Mouse (Mus musculus): ENCODE results near the gene Taar7b.

Taar7b gene

DNA sequence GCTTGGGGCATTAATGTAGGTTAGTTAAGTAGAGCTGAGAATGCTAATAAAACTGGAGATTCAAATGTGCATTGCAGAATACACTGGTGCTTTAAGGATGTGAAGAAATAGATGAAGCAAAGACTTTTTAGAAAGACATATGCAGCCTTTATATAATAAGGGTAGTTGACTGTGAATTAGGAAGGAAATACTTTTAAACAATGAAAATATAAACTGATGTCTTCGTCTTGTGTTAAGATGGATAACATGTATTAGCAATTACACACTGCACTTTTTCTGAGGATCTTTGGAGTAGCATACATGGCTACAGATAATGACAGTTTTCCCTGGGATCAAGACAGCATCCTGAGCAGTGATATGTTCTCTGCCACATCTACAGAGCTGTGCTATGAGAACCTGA, at the start of gene Taar7b:
Gene Taar7b, plus strand, starts transcription at position 301 of the 400 bp plus-strand sequence.
- CTCF ChIA-PET: no interaction called here

DNA sequence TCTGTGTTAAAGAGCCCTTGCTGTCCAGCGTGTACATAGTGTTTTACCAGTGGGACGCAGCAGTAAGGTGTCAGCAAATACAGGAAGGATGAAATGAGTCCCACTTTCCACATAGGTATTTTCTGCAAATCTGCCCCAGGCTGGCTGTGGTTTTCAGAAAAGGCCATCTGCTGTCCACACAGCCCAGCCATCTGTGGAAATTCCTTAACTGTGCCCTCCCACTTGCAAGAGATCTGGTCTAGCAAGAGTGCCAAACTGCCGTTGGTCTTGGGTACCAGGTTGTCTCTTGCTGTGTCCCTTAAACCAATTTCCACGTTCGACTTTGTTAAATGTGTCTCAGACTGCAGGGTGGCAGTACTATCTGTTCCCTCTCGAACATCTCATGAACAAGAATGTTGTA, 48.0 kb upstream of the Taar7b start:
- CTCF ChIA-PET: no interaction called here

DNA sequence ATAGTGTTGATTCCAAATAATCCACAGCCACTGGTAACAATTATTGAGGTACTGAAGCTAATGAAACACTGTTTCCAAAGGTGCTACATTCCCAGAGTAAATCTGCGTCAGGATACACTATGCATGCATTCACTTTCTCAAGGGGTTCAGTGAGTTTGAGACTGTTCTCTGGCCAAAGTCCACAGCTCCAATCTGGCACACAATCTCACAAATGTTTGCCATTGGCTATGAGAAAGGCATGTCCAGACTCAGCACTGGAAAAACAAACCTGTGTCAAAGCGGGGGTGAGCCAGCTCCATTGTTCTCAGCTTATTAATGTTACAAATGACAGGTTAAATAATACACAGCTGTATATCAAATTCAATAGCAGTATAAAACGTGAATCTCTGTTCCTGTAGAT, 40.7 kb upstream of the Taar7b start:
- CTCF ChIA-PET: no interaction called here

DNA sequence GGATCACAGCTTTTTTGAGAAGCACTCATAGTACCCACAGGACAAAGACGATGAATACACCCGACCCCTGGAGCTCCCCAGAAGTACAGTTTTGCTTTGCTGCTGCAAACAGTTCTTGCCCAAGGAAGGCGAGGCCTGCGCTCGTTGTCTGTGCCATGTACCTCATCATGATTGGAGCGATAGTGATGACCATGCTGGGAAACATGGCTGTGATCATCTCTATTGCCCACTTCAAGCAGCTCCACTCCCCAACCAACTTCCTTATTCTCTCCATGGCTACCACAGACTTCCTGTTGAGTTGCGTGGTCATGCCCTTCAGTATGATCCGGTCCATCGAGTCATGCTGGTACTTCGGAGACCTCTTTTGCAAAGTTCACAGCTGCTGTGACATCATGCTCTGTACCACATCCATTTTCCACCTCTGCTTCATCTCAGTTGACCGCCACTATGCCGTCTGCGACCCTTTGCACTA, 39.3 kb upstream of the Taar7b start, which contains the start of gene Taar4:
Gene Taar4, plus strand, starts transcription at position 51 of the 472 bp plus-strand sequence.
- CTCF ChIA-PET: no interaction called here

DNA sequence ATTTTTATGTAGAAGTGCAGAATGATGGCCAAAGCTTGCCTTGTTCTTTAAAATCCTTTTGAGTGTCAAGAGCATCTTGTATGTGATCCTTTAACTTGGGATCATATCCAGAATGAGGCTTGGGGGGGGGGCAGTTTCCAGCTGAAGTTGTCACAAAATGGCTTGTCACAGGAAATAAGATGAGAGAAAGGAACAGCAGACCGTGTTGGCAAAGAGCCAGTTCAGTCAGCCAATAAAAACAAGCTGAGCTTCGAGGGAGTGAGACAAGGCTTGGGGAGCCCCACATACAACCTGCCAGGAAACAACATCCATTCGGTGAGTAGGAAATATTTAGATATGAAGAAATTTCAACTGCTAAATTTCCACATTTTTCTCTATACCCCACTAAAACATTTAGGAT, 36.3 kb upstream of the Taar7b start:
- CTCF ChIA-PET: no interaction called here

DNA sequence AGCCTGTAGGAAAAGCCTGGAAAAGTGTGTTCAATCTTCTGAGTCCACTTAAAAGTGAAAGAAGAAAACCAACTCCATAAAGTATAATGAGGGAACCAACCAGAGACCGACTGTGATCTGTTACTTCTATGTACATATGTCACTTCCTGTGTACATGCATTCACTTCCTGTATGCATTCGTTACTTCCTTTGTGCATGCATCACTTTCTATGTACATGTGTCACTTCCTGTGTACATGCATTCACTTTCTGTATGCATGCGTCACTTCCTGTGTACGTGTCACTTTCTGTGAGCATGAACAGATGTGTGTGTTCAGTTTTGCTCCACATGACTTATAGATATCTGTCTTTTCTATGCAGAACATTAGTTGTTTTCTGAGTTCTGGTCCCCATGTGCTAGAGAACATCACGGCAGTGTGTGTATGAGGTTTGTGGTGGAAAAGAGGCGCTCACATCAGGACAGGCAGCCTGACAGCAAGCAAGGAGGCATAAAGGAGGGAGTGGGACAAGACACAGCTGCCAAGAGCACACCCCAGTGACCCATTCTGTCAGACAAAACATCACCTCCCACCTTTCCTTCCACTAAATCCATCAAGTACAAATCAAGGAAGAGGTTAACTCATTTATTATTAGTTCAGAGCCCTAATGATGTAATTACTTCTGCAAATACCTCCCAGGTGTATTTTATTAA, 34.7 kb upstream of the Taar7b start:
- CTCF ChIA-PET: no interaction called here

DNA sequence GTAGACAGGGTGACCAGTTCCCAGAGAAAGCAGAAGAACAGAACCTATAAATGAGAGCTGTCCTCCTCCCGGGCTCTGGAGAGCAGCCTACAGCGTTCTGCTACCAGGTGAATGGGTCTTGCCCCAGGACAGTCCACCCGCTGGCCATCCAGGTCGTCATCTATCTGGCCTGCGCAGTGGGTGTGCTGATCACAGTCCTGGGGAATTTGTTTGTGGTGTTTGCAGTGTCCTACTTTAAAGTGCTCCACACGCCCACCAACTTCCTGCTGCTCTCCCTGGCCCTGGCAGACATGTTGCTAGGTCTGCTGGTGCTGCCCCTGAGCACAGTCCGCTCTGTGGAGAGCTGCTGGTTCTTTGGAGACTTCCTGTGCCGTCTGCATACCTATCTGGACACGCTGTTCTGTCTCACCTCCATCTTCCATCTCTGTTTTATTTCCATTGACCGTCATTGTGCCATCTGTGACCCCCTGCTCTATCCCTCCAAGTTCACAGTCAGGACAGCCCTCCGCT, 29.0 kb upstream of the Taar7b start, which contains the start of gene Taar5:
Gene Taar5, plus strand, starts transcription at position 51 of the 510 bp plus-strand sequence.
- CTCF ChIA-PET: no interaction called here

DNA sequence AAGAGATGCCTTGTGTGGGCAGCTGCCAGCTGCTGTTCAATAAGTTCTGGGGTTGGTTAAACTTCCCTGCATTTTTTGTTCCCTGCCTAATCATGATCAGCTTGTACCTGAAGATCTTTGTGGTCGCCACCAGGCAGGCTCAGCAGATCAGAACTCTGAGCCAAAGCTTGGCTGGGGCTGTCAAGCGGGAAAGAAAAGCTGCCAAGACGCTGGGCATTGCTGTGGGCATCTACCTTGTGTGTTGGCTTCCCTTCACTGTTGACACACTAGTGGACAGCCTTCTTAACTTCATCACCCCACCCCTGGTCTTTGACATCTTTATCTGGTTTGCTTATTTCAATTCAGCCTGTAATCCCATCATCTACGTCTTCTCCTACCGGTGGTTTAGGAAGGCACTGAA, 28.5 kb upstream of the Taar7b start:
- CTCF ChIA-PET: no interaction called here

DNA sequence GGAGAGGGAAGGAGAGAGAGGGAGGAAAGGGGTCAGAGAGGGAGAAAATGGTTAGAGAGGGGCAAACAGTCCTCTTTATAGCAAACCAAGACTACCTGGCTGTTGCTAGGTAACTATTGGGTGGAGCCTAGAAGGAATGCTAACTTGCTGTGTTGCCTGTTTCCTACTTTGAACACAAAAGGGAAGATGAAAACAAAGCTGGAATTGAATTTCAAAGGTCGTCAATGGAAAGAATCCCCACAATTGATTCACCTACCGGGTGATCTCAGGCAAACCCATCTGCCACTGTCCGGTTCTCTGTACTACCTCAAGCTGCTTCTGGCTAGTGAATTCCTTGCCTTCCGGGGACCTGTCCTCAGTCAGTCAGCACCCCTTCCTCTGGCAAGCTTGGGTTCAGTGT, 21.8 kb upstream of the Taar7b start:
- CTCF ChIA-PET: no interaction called here

DNA sequence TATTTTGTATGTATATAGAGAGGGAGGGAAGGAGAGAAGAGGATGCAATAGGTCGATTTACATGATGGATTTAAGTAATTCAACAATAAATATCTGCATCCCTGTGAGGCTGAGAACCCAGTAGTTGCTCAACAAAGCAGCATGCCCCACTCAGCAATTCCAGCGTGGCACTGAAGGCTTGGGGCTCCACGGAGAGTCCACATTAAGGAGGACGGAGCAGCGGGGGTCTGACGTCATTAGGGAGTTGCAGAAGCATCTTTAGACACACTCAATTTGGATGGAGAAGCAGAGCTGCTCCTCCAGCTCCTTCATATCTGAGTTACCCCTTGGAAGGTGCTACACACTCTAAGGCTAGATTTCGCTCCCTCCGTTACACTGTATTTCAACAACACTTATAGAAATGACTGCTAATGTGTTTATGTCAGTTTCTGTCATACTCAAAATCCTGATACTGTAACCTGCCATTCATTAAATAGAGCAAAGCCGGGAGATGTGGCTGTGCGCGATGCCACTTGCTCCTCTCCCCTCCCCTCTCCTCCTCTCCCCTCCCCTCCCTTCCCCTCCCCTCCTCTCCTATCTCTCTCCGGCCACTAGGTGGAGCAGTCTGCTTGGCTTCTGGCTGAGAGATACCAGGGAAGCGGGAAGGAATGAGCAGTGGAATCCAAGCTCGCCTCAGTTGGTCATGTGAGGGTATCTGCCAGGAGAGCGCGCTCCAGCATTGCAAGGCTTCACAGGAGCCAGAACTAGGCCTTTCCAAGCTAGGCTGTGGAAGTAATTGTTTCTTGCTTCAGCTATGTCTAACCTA, 20.6 kb upstream of the Taar7b start:
- CTCF ChIA-PET: no interaction called here

DNA sequence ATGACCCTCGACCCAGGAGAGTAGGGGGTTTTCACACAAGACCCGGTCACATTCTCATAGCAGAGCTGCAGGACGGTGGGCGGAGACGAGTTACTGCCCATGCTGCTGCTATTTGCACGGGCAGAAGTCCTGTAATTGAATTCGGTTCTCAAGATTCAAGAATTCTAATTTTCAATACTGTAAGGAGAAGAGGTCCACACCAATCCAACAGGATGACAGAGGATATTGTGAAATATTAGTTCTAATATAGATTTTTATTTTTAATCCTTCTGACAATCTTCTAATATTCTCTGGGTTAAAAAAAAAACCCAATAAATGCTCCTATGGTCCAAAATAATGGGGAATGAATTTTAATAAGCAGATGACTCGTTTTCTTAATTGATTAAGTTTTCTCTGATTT, 14.2 kb upstream of the Taar7b start, which contains the start of gene Taar6:
Gene Taar6, minus strand, starts transcription at position 101 of the 400 bp plus-strand sequence.
- CTCF ChIA-PET: no interaction called here

DNA sequence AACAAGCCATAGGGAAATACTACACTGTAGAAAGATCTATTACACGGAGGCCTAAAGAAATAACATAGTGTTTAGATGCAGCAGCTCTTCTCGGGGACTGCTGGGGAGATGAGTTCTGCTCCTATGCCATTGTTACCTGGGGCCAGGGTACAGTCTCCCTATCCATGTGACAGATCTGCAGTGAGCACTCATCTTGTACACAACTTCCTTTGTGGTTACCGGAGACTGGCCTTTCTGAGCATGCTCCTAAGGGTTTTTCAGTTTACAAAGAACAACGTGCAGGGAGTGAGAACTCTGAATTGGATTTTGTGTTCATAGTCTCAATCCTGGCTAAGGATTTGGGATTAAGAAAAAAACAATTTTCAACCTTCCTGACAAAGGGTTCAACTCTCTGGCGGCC, 13.3 kb upstream of the Taar7b start:
- CTCF ChIA-PET: no interaction called here

DNA sequence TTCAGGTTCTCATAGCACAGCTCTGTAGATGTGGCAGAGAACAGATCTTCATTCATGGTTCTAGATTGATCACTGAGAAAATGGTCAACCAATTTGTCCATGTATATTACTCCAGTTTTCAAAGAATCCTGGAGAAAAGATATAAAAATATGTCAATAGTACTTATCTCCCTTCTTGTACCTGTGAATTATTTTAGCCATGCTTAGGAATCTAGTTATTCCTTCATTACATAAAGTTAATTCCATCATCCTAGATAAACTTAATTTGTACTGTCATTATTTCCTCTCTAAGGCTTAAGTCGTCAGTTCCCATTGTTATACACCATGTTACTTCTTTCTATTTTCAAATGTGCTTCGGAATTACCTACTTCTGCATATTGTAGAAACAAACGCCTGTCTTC, 6.4 kb upstream of the Taar7b start, which contains the start of gene Taar7a:
Gene Taar7a, minus strand, starts transcription at position 101 of the 400 bp plus-strand sequence.
- CTCF ChIA-PET: no interaction called here

DNA sequence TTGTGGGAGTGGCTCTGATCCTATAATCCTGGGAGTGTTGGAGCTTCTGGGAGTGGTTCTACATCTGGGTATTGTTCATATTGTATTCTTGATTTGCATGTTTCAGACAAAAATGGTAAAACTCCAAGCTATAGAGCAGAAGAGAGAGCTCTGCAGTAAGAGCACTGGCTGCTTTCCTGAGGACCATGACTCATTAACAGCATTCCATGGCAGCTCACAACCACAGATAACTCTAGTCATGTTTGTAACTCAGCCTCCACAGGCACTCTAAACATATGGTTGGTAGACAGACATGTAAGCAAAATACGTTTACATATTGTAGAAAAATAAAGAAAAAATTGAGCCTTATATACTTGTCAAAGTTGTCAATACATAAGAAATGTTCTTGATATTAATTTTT, 6.7 kb downstream of the Taar7b start:
- CTCF ChIA-PET: no interaction called here

DNA sequence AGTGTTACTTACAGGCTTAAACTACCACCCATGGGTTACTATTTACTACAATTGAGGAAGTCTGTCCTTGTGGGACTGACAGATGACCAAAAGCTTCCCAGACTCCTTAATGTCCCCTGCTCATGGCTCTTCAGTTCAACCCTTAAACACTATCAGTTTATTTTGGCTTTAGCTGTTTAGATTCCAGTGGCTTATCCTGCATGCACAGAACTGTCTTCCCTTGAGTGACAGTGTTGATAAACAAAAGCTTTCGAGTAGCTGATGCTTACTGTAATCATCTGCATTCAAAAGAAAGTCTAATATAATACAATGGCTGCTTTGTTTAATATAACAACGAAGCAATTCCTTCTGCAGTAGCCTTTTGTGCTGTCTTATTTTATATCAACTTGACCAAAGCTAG, 7.3 kb downstream of the Taar7b start:
- CTCF ChIA-PET: no interaction called here

DNA sequence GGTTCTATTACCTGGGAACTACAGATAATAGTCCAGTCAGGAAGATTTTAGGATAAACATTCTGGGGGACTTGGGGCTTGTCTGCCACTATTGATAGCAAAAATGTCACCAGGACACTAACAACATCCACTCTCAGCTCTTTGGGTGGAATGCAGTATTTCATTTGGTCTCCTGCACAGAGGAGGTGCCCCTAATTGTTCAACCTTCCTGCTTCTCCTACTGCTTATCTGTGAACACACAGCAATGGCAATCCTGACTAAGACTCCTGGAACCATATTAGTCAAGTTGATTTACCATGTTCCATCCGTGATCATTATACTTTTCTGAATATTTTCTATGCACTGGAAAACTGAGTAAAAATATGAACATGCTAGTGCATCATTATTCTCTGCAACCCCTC, 8.4 kb downstream of the Taar7b start:
- CTCF ChIA-PET: no interaction called here

DNA sequence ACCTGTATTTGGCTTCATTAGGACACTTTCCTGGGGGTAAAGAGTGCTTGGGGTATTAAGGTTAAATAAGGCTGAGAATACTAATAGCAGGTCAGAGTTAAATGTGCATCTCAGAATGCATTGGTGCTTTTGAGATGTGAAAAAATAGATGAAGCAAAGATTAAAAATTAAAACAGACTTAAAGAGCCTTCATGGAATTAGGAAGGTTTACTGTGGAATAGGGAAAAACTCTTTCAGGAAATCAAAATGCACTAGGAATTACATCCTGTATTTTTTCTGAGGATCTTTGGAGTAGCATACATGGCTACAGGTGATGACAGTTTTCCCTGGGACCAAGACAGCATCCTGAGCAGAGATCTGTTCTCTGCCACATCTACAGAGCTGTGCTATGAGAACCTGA, 27.2 kb downstream of the Taar7b start, which contains the start of gene Taar7d:
Gene Taar7d, plus strand, starts transcription at position 301 of the 400 bp plus-strand sequence.
- CTCF ChIA-PET: no interaction called here

DNA sequence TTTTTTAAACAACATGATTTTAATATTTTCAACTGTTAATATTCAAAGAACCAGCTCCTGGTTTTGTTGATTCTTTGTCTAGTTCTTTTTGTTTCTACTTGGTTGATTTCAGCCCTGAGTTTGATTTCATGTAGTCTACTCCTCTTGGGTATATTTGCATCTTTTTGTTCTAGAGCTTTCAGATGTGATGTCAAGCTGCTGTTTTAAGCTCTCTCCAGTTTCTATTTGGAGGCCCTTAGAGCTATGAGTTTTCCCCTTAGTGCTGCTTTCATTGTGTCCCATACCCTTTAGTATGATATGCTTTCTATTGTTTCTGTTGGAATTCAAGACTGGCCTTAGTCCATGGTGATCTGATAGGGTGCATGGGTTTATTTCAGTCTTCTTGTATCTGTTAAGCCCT, 31.6 kb downstream of the Taar7b start:
- CTCF ChIA-PET: no interaction called here

DNA sequence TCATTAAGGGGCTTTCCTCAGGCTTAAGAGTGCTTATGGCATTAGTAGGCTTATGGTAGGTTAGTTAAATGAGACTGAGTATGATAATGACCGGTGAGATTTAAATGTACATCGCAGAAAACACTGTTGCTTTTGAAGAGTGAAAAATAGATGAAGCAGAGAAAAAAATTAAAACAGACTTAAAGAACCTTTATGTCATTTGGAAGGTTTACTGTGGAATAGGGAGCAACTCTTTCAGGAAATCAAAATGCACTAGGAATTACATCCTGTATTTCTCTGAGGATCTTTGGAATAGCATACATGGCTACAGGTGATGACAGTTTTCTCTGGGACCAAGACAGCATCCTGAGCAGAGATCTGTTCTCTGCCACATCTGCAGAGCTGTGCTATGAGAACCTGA, 37.6 kb downstream of the Taar7b start, which contains the start of gene Taar7e:
Gene Taar7e, plus strand, starts transcription at position 301 of the 400 bp plus-strand sequence.
- CTCF ChIA-PET: no interaction called here

DNA sequence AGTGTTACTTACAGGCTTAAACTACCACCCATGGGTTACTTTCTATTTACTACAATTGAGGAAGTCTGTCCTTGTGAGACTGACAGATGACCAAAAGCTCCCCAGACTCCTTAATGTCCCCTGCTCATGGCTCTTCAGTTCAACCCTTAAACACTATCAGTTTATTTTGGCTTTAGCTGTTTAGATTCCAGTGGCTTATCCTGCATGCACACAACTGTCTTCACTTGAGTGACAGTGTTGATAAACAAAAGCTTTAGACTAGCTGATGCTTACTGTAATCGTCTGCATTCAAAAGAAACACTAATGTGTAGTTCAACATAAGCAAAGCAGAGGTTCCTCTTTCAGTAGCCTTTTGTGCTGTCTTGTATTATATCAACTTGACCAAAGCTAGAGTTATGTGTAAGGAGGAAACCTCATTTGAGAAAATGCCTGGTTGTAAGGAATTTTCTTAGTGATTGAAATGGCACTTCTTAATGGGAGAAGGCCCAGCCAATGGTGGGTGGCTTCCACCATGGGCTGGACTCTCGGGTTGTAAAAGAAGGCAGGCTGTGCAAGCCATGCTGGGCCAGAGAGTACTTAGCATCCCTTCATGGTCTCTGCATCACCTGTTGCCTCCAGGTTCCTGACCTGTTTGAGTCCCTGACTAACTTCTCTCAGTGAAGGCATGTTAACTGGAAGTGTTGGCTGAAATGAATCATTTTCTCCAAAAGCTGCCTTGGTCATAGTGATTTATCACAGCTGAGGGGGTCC, 40.6 kb downstream of the Taar7b start:
- CTCF ChIA-PET: no interaction called here

DNA sequence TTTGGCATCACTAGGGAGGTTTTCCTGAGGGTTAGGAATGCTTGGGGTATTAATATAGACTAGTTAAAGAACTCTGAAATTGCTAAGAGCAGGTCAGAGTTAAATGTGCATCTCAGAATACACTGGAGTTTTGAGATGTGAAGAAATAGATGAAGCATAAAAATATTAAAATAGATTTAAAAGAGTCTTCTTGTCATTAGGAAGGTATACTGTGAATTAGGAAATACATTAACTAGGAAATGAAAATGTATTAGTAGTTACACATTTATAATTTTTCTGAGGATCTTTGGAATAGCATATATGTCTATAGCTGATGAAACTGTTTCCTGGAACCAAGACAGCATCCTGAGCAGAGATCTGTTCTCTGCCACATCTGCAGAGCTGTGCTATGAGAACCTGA, 49.5 kb downstream of the Taar7b start, which contains the start of gene Taar7f:
Gene Taar7f, plus strand, starts transcription at position 301 of the 400 bp plus-strand sequence.
- CTCF ChIA-PET: no interaction called here
